Mouse (Mus musculus) spleen, adult 12 weeks (tissue): ENCODE data around the gene Ttc8.
"Not testable (repeated sequence)": the region's sequence is repeated elsewhere in the genome, so short reads cannot be mapped to it uniquely, and the experiment has no call there.

Experiments
- DNase-seq: peaks from one replicate; pipeline ENCODE4 v3.0.0; 2022; ENCODE audit warnings: low spot score

Gene Ttc8

GRCm38 (mm10) chr12:98920194-98920991 lies at the start of gene Ttc8:
Gene Ttc8 (plus strand): TSS chr12:98920574.
- DNase-seq = peak; percentile 54

- no peak for DNase-seq
Measured at GRCm38 (mm10) chr12:98872836-98873235, 47.5 kb upstream of the Ttc8 start.

- DNase-seq = no peak
Measured at GRCm38 (mm10) chr12:98875216-98875615, 45.2 kb upstream of the Ttc8 start.

GRCm38 (mm10) chr12:98878693-98879092 lies 41.7 kb upstream of the Ttc8 start:
- no peak for DNase-seq

- no peak for DNase-seq
Measured at GRCm38 (mm10) chr12:98881796-98882195, 38.6 kb upstream of the Ttc8 start.

- DNase-seq = no peak
Measured at GRCm38 (mm10) chr12:98884515-98884914, 35.9 kb upstream of the Ttc8 start.

- no peak for DNase-seq
Measured at GRCm38 (mm10) chr12:98896761-98897160, 23.6 kb upstream of the Ttc8 start.

- no peak for DNase-seq
Measured at GRCm38 (mm10) chr12:98899676-98900075, 20.7 kb upstream of the Ttc8 start.

- DNase-seq = no peak
Measured at GRCm38 (mm10) chr12:98900341-98900880, 20.0 kb upstream of the Ttc8 start.

GRCm38 (mm10) chr12:98900881-98901801 lies 19.2 kb upstream of the Ttc8 start, which contains the start of gene Eml5:
Gene Eml5 (minus strand): TSS chr12:98901484.
- DNase-seq = peak; percentile 62

GRCm38 (mm10) chr12:98905466-98905865 lies 14.9 kb upstream of the Ttc8 start:
- no peak for DNase-seq

GRCm38 (mm10) chr12:98910096-98910495 lies 10.3 kb upstream of the Ttc8 start:
- DNase-seq = no peak

- DNase-seq = no peak
Measured at GRCm38 (mm10) chr12:98931174-98931573, 10.8 kb downstream of the Ttc8 start.

- DNase-seq = no peak
Measured at GRCm38 (mm10) chr12:98932441-98932840, 12.1 kb downstream of the Ttc8 start.

GRCm38 (mm10) chr12:98932856-98933255 lies 12.5 kb downstream of the Ttc8 start:
- no peak for DNase-seq

GRCm38 (mm10) chr12:98951295-98951694 lies 30.9 kb downstream of the Ttc8 start:
- DNase-seq = not testable (repeated sequence)

GRCm38 (mm10) chr12:98956951-98957350 lies 36.6 kb downstream of the Ttc8 start:
- no peak for DNase-seq

- no peak for DNase-seq
Measured at GRCm38 (mm10) chr12:98957455-98957854, 37.1 kb downstream of the Ttc8 start.

GRCm38 (mm10) chr12:98961008-98961407 lies 40.6 kb downstream of the Ttc8 start:
- no peak for DNase-seq

GRCm38 (mm10) chr12:98961415-98961814 lies 41.0 kb downstream of the Ttc8 start:
- no peak for DNase-seq

- no peak for DNase-seq
Measured at GRCm38 (mm10) chr12:98965441-98966135, 45.2 kb downstream of the Ttc8 start.

- no peak for DNase-seq
Measured at GRCm38 (mm10) chr12:98972291-98972690, 51.9 kb downstream of the Ttc8 start.
